Mouse (Mus musculus): Measurements from ENCODE around the gene Ccdc189.

DNA sequence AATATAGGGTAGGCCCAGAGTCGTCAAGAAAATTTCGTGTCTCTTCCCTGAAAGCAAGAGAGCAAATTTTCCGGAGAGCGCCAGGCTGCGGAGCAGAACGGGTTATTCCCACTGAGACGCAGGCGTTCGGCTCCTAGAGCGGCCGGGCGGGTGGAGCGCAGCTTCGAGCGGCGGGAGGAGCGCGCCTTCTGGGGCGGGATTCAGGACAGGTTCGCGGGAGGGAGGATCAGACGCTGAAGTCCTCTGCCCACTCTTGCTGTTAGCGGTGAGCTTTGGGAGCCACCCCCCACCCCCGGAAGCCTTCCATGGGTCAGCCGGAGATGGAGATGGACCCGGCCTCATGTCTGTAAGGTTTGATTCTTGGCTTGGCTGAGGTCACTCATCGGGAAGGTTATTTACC, 48.6 kb upstream of the Ccdc189 start:
- TF ChIP-seq CTCF (IDR thresholded peaks at IDR 0.05; ENCODE audit: control insufficient read depth, insufficient read depth, insufficient replicate concordance, low read depth, low read length) (no peak), POLR2A (IDR thresholded peaks at IDR 0.05; ENCODE audit: control insufficient read depth, low read depth, low read length) (no peak)

All from testis, adult 2 months (tissue).